Mouse (Mus musculus) kidney, postnatal 4 days (tissue): Measurements from ENCODE around the gene Inpp4a.

Experiments used
- DNase-seq, 2 experiments: peaks; one replicate each; pipeline ENCODE4 v3.0.0; 2021; ENCODE audit warnings: mixed read lengths in 2 of 2

Gene Inpp4a

DNA sequence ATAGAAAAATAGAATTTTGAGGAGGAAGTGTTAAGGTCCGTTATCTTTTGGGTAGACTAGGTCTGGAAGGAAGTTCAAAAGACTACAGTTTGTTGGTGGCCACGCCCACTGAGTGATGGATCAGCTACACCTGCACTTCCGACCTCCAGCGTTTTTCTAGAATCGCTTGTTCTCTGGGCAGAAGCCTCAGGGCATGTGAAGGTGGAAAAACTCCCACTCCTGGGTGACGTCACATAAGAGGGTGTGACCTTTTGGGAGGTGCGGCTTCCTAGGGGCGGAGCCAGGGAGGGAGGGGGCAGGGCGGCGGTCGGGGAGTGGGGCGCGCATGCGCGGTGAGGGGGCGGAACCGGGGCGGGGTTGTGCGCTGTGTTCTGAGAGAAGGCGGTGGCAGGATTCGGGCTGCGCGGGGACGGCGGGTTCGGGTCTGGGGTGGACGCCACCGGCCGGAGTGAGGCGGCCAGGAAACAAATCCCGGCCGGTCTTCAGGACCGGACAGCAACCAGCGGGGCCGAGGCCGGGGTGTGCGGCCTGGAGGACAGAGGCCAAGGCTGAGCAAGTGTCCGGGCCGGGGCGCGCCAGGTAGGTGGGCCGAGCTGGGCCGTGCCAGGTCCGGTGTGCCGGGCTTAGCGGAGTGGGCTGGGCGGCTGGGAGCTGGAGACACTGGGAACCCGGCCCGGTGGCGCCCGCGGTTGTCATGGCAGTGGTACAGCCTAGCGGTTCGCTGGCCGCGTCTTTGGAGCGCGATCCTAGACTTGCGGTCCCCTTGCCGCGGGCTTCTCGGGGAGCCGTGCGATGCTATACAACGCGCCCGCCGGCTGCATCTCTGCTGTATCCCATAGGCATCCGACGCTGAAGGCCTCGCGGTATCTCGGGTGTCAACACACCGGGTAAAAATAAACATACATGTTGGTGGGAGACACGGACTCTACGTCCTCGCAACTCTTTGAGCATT is at the start of gene Inpp4a:
Inpp4a (plus strand) TSS at position 326 of the 952 bp plus-strand sequence.
- peak; percentile 98 for DNase-seq

DNA sequence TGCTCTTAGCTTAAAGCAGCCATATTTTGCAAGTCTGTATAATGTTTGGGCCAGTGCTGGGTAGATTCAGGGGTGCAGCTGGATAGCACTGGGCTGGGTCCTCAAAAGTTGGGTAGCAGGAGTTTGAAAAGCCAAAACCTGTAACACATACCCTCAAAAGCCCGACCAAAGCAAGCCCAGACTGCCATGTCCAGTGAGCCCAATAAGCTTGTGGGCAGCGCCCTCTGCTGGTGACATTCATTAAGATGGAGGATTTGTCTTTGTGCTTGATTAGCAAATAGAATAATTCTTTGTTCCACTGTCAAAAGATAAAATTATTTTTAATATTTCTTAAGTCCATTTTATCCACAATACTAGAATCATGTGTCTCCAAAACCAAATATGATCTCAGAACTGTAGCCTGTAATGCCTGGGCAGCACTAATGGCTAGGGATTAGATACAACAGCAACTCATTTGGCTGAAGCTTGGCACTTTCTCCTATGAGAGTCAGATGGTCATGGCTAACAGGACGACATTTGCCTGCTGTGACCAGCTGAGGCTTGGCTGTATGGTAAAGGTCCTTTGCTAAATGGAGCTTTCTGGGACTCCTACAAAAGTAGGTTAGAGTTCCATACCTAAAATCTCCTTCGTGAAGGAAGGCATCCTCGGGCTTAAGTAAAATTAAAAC is 48.9 kb upstream of the Inpp4a start:
- peak; percentile 92 for DNase-seq

DNA sequence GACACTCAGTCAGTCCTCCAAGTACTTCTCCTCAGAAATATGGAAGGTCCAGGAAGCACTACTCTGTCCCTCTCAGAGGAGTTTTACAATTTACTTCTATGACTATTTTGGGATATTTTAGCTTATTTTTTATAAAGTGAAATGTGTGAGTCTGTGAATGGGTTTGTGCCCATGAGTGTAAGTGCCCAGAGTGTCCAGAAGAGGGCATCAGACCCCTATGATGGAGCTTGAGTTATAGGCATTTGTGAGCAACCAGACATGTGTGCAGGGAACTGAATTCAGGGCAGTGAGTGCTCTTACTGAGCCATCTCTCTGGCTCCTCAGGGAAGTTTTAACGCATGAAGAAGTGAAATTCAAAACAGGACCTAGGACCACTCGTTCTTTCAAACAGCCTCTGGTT is 41.2 kb upstream of the Inpp4a start:
- DNase-seq, result no peak

DNA sequence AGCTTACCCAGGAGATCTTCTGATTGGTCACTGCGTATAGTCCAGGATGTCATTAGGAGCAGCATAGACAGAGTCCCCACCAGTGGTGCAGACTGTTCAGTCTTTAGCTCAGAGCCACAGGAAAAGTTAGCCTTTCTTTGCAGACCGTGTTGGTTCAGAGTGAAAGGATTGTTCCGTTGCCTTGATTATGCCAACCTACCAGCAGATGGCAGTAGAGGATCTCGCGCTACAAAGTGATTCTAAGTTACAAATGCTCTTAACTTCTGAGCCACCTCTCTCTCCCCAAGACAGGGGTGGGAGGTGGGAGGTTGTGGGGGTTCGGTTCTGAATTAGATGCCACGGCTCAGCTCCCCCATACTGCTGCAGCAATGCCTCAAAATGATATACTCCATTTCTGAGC is 27.2 kb upstream of the Inpp4a start:
- DNase-seq, result peak; percentile 67 to 76

DNA sequence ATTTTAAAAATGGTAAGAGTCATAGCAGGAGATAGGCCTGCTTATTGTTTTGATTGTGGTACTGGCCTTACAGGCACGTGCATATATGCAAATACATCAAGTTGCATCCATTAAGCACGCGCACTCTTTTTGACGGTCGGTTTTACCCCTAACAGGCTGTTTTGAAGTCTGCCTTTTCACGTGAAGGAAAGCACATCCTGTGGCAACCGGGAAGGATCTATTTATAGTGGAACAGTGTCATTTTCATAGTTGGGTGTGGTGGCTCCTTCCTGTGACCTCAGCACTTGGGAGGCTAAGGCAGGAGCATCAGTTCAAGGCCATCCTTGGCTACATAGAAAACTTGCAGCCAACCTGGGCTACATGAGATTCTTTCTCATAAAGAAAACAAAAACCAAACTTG is 13.1 kb upstream of the Inpp4a start:
- no peak for DNase-seq

DNA sequence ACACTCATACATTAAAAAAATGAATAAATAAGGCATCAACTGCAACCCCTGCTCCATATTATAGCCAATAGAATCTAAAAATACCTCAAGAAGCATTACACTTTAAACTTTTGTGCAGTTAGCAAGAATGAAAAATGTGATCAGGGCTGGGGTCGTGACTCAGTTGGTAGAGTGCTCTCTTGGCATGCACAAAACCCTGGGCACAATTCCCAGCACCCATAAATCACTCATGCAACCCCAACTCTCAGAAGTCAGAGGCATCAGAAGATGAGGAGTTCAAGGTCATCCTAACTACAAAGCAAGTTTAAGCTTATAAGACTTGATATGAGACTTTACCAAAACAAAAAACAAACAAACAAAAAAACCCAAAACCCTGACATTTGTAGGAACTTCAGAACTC is 11.9 kb upstream of the Inpp4a start:
- no peak for DNase-seq

DNA sequence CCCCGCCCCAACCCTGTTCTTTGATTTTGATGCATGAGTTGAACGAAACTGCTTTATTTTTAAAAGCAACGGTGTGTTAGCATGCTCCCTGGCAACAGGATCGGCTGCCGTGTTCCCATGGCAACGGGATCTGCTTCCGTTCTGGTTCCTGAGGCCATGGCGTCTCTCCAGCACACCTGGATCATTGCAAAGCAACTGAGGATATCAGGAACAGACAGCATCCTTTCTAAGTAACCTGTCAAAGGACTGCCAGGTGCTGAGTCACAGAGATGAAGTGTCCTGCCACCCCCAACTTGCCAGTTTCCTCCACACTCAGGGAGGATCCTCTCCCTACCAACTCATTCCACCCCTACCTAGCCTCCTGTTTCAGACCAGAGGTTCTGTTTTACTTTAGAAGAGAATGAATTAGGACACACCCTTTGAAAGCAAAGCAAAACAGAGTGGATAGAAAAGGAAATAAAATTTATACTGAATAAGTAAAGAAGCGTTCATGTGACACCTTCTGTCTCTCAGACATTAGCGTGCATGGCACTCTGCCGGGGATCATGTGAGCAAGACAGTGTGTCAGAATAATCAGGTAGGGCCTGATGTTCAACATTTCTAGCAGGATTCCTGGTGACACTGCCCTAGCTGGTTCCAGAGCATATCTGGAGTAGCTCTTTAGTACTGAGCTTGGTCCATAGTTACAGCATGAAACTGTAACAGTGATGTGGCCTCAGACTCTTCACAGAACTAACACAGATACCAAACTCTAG is 11.3 kb upstream of the Inpp4a start:
- peak in 1 of 2 experiments; percentile 36 for DNase-seq

DNA sequence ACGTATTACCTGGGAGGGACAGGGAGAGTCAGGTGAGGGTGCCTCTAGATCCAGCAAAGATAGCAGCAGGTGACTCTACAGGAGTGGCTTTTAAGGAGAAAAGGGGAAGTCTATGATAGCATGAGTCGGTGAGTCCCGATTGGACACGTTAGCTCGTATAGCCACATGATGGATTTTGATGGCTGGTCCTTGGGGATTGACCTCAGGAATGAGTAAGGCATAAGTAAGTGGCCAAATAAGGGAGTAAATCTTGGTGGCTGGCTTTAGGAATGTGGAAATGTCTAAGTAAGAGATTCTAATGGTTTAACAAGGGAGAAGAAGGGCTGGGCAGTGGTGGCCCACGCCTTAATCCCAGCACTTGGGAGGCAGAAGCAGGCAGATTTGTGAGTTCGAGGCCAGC is 10.7 kb upstream of the Inpp4a start:
- DNase-seq, result no peak

DNA sequence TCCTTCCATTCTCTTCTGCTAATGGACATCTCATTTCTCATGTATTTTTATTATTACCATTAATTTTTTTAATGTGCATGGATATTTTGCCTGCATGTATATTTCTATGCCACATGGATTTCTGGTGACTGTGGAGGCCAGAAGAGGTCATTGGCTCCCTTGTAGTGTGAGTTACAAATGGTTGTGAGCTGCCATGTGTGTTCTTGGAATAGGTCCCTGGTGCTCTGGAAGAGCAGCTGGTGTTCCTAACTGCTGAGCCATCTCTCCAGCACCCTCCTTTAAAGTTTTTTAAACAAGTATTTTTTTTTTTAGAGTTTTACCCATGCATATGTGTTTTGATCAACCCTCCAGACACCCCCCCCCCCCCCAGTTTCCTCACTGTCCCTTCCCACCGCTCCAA is 3.3 kb upstream of the Inpp4a start:
- no peak for DNase-seq

DNA sequence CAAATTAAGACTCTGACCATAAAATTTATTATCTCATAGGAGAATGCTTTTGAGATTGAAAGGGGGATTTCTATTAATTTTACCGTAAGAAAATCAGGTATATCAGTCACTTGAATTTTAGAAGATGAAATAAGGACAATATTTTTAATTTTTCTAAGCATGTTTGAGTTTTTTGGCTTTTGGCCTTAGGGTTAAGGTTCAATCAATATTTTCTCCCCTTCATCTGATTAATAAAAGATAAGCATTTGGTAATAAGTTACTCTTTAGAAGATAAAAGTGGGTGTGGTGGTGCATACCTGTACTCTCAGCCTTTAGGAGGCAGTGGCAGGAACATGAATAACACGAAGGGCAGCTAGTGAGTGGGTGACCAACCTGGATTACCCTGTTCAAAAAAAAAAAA is 761 bp upstream of the Inpp4a start:
- DNase-seq, result no peak

DNA sequence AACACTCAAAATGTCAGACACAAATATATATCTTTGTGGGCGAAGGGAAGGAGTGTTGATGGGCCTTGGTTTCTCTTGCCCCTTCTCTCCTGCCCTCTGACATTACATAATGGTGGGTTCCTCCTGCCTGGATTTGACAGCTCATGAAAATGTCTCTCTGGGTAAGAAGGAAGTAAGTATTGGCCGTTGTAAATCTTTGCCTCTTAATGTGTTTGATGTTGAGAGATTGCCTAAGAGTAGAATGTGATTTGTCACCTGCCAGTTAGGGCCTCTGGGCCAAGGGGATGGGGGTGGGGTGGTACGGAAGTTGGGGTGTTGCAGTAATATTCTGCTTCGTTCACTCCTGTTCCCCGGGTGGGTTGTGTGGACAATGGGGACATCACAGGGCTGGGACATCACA is 985 bp downstream of the Inpp4a start:
- no peak for DNase-seq

DNA sequence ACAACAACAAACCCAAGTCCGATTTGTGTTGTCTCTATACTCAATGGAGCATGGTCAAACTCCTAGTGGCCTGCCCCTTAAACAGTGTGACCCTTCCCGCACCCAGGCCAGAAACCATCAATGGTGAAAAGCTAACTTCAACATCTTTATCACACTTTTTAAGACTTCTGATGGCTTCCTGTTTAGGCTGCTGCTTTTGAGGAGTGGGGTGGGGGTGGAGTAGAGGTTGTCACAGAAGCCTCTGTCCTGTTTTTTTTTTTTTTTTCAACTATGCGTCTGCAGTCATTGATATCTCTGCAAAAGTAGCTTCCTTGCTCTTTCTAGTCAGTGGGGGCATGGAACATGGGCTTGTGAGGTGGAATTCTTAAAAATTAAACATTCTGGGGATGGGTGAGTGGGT is 3.1 kb downstream of the Inpp4a start:
- DNase-seq, result no peak

DNA sequence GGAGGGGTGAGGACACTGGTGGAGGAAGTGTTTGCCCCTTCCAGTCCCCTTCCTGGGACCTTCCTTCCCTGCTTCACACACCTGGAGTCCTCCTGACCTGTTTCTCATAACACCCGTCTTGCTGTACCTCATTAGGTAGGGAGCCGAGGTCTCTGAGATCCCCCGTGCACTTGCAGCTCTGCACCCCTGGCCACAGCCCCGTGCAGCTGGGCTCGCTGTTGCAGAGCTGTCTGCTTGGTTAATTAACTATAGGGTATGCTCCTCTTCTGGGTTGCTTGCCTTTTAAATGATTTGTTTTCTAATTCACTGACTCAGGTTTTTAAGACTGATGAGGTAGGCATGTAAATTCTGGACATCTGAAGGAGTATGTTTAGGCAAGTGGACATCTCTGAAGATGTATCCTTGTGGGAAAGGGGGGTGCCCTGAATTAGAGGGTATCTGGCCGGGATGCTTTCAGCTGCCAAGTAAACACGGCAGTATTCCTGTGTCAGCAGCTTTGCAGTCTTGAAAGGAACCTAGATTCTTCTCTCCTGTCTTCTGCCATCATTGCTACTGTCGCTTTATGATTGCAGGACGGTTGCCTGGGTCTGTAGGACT is 6.1 kb downstream of the Inpp4a start:
- DNase-seq, result peak; percentile 31 to 47

DNA sequence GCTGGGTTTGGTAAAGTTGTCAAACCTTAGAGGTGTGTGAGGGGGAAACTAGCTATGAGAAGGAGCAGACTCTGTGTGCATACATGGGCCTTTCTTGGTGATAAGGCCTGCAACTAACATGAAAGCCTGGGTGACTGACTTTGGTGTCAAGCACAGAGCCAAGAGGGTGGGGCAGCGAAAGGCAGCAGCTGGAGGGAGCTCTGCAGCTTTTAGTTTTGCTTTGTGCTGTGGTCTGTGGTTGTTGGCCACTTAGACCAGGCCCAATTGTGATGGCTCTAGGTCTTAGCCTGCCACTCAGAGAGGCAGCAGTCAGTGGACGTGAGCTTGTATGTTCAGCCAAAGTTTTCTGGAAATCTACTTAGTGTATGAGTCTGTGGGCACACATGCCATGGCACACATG is 7.9 kb downstream of the Inpp4a start:
- DNase-seq, result no peak

DNA sequence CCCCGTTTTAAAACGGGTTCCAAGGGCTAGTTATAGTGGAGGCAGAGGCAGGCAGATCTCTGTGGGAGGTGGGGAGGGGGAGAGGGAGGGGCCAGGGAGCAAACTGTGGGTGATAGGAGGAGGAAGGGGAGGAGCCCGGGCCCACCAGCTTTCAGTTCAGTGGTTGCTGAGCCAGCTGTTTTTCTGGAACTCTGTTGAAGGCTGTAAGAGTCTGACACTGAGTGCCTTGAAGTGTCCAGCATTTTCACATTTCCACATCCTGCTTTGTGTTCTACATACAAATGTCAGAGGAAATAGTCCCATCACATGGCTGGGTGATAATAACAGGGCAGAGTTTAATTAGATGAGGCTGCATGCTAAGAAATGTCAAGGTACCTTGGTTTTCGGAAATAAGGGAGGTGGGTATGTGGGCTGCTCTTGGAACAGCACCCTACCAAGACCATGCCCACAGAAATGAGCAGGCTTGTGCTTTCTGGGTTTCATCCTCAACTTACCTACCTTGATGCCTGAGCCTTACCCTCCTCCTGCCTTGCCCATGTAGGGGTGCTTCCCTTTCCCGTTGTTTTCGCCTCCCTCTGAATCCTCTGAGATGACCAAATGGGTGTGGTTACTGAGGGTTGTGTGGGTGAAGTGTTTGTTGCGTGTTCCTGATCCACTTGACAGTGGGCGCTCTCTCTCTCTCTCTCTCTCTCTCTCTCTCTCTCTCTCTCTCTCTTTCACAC is 8.5 kb downstream of the Inpp4a start:
- no peak for DNase-seq

DNA sequence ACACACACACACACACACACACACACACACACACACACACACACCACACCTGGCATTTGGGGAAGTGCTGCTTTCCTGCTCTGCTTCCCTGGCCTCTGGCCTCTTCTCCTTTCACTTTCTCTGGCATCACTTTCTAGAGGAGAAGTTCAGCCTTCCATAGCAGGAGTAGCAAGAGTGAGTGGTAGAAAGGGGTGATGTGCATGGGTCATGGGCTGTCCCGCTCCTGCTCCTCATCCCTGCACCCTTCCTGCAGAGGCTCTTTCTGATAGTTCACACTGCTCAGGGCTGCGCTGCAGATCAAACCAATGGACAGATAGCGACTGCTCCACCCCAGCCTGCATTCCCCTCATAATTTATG is 9.1 kb downstream of the Inpp4a start:
- DNase-seq, result no peak

DNA sequence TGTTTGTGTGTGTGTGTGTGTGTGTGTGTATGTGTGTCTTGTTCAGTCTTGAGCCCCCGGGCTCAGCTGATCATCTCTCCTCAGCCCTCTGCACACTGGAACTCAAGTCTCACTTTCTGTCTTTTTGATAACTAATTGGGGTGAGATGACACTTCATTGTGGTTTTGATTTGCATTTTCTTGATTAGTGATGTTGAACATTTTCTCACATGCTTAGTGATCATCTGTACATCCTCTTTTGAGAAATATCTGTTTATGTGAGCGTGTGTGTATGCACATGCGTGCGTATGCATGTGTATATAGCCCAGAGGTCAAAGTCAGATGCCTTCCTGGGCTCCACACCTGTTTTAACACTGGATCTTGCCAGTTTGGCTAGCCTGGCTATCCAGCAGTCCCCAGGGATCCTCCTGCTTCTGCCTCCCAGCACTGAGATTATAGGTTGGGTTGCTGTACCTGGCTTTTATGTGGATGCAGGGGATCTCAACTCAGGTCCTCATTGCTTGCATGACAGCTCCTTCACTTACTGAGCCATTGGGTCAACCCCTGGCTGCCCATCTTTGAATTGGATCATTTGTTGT is 10.4 kb downstream of the Inpp4a start:
- no peak for DNase-seq

DNA sequence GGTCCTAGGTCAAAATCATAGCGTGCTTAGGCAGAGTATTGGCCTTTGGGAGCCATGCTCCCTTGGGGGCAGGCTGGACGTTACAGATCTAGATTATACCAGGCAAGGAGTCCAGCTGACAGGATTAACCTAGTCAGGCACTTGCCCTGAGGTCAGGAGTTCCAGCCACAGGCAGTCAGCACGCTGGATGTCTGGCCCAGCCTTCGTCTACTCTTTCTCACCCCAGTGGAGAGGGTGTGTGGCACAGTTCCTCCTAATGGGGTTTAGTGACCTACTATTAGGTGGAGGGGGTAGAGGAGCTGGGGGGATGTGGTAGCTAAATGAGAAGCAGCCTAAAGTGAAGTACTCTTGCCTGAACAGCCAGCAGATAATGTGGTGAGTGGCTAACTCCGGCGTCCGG is 14.7 kb downstream of the Inpp4a start:
- DNase-seq, result no peak

DNA sequence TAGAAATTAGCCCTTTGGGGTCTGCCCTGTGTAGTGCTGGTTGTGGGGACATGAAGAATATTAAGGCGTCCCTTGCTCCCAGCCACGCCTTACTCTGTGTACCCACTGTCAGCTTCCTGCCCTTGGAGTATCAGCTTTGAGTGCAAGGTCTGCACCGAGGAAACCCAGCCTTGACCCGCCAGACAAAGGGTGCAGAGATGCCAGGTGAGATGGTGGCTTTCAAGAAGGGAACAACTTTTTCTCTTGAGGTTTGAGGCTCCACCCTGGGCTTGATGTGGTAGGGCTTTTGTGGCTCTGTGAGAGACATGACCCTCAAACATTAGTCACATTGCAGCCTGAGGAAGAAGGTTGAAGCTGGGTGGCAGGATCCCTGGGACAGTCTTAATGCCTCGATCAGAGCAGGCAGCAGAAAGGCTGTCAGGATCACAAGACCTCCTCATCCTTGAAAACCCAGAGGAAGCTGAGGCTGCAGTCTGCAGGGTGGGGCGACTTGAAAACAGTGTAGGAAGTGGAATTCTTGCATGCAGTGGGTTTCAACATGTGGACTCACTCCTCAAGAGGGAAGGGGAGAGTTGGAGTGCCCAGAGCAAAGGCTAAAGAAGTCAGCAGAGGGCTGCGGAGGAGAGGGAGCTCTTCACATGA is 18.1 kb downstream of the Inpp4a start:
- DNase-seq, result no peak

DNA sequence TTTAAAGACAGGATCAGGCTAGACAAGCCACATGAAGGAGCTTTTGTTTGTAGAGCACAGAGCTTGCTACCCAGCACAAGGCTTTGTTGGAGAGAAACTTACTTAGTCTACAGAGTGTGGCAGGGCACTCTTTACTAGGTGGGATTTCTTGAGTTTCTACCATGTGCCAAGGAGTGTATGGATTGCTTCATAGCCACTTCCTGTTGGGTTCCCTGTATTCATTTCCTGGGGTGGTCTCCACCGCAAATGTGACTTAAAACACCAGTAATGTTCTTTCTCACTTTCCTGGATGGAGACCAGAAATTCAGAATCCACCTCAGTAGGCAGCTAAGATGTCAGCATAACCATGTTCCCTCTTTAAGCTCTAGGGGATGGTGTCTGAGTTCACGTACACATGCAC is 18.9 kb downstream of the Inpp4a start:
- no peak for DNase-seq

DNA sequence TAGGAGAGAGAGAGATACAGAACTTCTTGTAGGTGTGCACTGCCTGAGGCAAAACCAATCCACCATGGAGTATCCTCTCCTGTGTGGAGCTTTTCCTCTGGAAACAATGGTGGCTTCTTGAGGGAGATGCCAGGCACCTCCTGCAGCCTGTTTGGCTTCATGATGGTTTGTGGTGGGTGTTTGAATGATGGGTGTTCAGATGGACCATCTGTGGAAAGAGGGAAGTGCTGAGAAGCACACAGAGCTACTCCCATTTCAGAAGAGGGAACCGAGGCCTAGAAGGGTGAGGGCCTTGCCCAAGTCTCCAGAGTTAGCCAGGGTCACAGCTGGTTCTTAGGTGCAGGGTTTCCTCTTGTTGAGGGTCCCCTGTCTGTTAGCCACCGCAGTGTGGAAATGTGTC is 23.0 kb downstream of the Inpp4a start:
- DNase-seq, result no peak

DNA sequence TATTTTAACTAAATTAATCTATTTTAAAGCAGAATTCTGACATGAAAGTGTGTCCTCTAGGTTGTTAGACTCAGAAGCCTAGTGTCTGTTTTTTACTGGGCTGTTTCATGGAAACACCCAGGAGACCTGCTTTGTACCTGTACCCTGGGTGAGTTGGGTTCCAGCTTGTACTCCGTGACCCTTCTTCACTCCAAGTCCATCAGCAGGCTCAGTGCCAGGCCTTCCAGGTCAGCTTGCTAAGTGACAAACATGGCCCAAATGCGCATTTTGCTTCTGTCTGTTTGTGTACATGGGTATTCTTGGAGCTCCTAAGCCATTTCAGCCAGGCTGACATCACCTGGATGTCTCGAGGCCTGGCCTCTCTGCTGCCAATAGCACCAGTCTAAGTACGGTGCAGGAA is 23.5 kb downstream of the Inpp4a start:
- DNase-seq, result no peak
